Mouse (Mus musculus) ES-E14 (cell line): ENCODE results near the gene Tfcp2l1.

ENCODE experiments used
- CHD2 ChIP-seq: IDR thresholded peaks from 2 replicates; pipeline ENCODE4 v1.6.1; 2014; ENCODE audit warnings: mild to moderate bottlenecking, low read depth, low read length, inconsistent platforms
- HCFC1 ChIP-seq: IDR thresholded peaks from 2 replicates; pipeline ENCODE4 v1.6.1; 2012; ENCODE audit warnings: low read length, inconsistent platforms, borderline replicate concordance; ENCODE audit not compliant: insufficient read depth
- MAFK ChIP-seq: IDR thresholded peaks from 2 replicates; pipeline ENCODE4 v1.6.1; 2014; ENCODE audit warnings: mild to moderate bottlenecking, low read depth, low read length, inconsistent platforms; ENCODE audit not compliant: insufficient read depth
- ZC3H11A ChIP-seq: IDR thresholded peaks from 2 replicates; pipeline ENCODE4 v1.6.1; 2012; ENCODE audit warnings: low read depth, mild to moderate bottlenecking, inconsistent platforms, low read length, borderline replicate concordance
- ZNF384 ChIP-seq: IDR thresholded peaks from 2 replicates; pipeline ENCODE4 v1.6.1; 2012; ENCODE audit warnings: low read depth, low read length, inconsistent platforms

GRCm38 (mm10) chr1:118718055-118718454 is 90.3 kb downstream of the Tfcp2l1 start:
- TF ChIP-seq ZNF384 (no peak), HCFC1 (no peak), CHD2 (no peak), ZC3H11A (no peak), MAFK (no peak)
